Mouse (Mus musculus) CH12.LX (cell line): Measurements from ENCODE around the gene Nt5c2.

Source experiments
- CTCF ChIP-seq, 2 experiments: IDR thresholded peaks in 1 of 2; conservative IDR thresholded peaks in 1 of 2; 2 replicates each; pipeline ENCODE4 v1.5.1; 2011 to 2012; ENCODE audit warnings: low read depth in 2 of 2, low read length in 2 of 2, improper control_type of control experiment in 1 of 2, inconsistent platforms in 1 of 2, mild to moderate bottlenecking in 1 of 2, moderate library complexity in 1 of 2
- ELF1 ChIP-seq: IDR thresholded peaks from 2 replicates; pipeline ENCODE4 v1.6.1; 2014; ENCODE audit warnings: low read depth, mild to moderate bottlenecking, inconsistent platforms, low read length, improper control_type of control experiment
- EP300 ChIP-seq: IDR thresholded peaks from 2 replicates; pipeline ENCODE4 v1.6.1; 2011; ENCODE audit warnings: low read length, improper control_type of control experiment
- POLR2A ChIP-seq: IDR thresholded peaks from 2 replicates; pipeline ENCODE4 v1.6.1; 2011; ENCODE audit warnings: low read depth, mild to moderate bottlenecking, improper control_type of control experiment, low read length
- UBTF ChIP-seq: IDR thresholded peaks from 2 replicates; pipeline ENCODE4 v1.6.1; 2012; ENCODE audit warnings: low read depth, mild to moderate bottlenecking, inconsistent platforms, low read length, improper control_type of control experiment, moderate library complexity

- TF ChIP-seq ELF1 = no peak
- TF ChIP-seq POLR2A = no peak
- TF ChIP-seq EP300 = no peak
- TF ChIP-seq CTCF (conservative IDR thresholded peaks at IDR 0.05 in 1 of 2, IDR thresholded peaks at IDR 0.05 in 1 of 2; ENCODE audit: low read depth in 2 of 2, low read length in 2 of 2) = no peak
- TF ChIP-seq UBTF = no peak
Observed at GRCm38 (mm10) chr19:46899871-46900270, 115.1 kb downstream of the Nt5c2 start.
